Mouse (Mus musculus) layer of hippocampus, adult 11-12 months (tissue): Measurements from ENCODE around the gene Klf4.

Source experiments
- DNase-seq: peaks from one replicate; pipeline ENCODE4 v3.0.0; 2022; ENCODE audit warnings: low spot score

The Klf4 gene

GRCm38 (mm10) chr4:55532407-55533195 lies at the start of gene Klf4:
Klf4 (minus strand) TSS chr4:55532466.
- peak; percentile 90 for DNase-seq

GRCm38 (mm10) chr4:55571432-55571831 lies 39.2 kb upstream of the Klf4 start:
- DNase-seq, result no peak

GRCm38 (mm10) chr4:55567986-55568385 lies 35.7 kb upstream of the Klf4 start:
- no peak for DNase-seq

- no peak for DNase-seq
These were observed 35.3 kb upstream of the Klf4 start for GRCm38 (mm10) chr4:55567575-55567974.

GRCm38 (mm10) chr4:55564317-55564716 lies 32.1 kb upstream of the Klf4 start:
- DNase-seq, result no peak

- DNase-seq, result no peak
These were observed 30.8 kb upstream of the Klf4 start for GRCm38 (mm10) chr4:55563050-55563449.

- DNase-seq, result no peak
These were observed 29.8 kb upstream of the Klf4 start for GRCm38 (mm10) chr4:55562062-55562461.

GRCm38 (mm10) chr4:55546869-55547268 lies 14.6 kb upstream of the Klf4 start:
- no peak for DNase-seq

GRCm38 (mm10) chr4:55542753-55543152 lies 10.5 kb upstream of the Klf4 start:
- no peak for DNase-seq

GRCm38 (mm10) chr4:55541654-55542053 lies 9.4 kb upstream of the Klf4 start:
- no peak for DNase-seq

GRCm38 (mm10) chr4:55541221-55541620 lies 9.0 kb upstream of the Klf4 start:
- DNase-seq, result no peak

- no peak for DNase-seq
These were observed 2.7 kb upstream of the Klf4 start for GRCm38 (mm10) chr4:55535012-55535411.

GRCm38 (mm10) chr4:55534510-55534909 lies 2.2 kb upstream of the Klf4 start:
- no peak for DNase-seq

GRCm38 (mm10) chr4:55533803-55534254 lies 1.6 kb upstream of the Klf4 start:
- no peak for DNase-seq

GRCm38 (mm10) chr4:55533196-55533802 lies 1.0 kb upstream of the Klf4 start:
- no peak for DNase-seq

GRCm38 (mm10) chr4:55531856-55532406 lies 335 bp downstream of the Klf4 start:
- no peak for DNase-seq

- no peak for DNase-seq
These were observed 990 bp downstream of the Klf4 start for GRCm38 (mm10) chr4:55531096-55531855.

GRCm38 (mm10) chr4:55530731-55531095 lies 1.6 kb downstream of the Klf4 start:
- DNase-seq, result no peak

- DNase-seq, result peak; percentile 75
These were observed 2.0 kb downstream of the Klf4 start for GRCm38 (mm10) chr4:55530236-55530635.

- no peak for DNase-seq
These were observed 3.9 kb downstream of the Klf4 start for GRCm38 (mm10) chr4:55528404-55528803.

GRCm38 (mm10) chr4:55527931-55528330 lies 4.3 kb downstream of the Klf4 start:
- DNase-seq, result no peak

GRCm38 (mm10) chr4:55526247-55527115 lies 5.8 kb downstream of the Klf4 start:
- no peak for DNase-seq
